Comparison of ENCODE assay signal across 13 mouse cellular contexts in genomic region chrX:168832343-168832742, GRCm38 (mm10). TPM values are rescaled to one million over a fixed set of nuclear protein-coding genes. Genes with fewer than 3 reads are reported as not detected.
DNase-seq lines count a peak whose midpoint lies in the region; ATAC-seq and TF ChIP-seq lines count a peak whose summit lies in the region.
"Had no signal": no experiment of that assay in that cellular context is flagged by ENCODE, and none has a peak within 500 bp of the region (broad histone marks: within the 10 kb centered on the region; RNA-seq: fewer than 3 reads in every experiment).

No protein-coding gene starts in this region.

- no peaks in the 10 kb centered on the region for H3K36me3 ChIP-seq in heart, embryonic 15.5 days
- no peaks in the 10 kb centered on the region for H3K36me3 ChIP-seq in myocyte (ENCODE audit: control insufficient read depth, insufficient read depth)
- H3K36me3 ChIP-seq: G1E; limb, embryonic 13.5 days had no signal

- DNase-seq in adrenal gland, postnatal 10 days = peak; percentile 2
- no peak for DNase-seq in adrenal gland, postnatal 4 days (ENCODE audit: low spot score in 2 of 2)
- peak; percentile 2 for DNase-seq in ovary, adult 18-20 months (ENCODE audit: low spot score)
- no peak for DNase-seq in ovary, postnatal 10 days (ENCODE audit: low spot score)
- DNase-seq in layer of hippocampus, adult 18-20 months (ENCODE audit: low spot score in 2 of 2) = no peak
- DNase-seq: cerebellum, adult 18-20 months; thymus, adult 18-20 months had no signal

- peak overlapping the region; percentile 67 for H3K27ac ChIP-seq in heart, embryonic 15.5 days
- H3K27ac ChIP-seq: hindbrain, postnatal 0 days; limb, embryonic 13.5 days had no signal

- no peaks in the 10 kb centered on the region for H3K27me3 ChIP-seq in heart, embryonic 15.5 days
- H3K27me3 ChIP-seq in myocyte (ENCODE audit: control insufficient read depth, insufficient read depth, insufficient read length) = no peaks in the 10 kb centered on the region

- H3K4me1 ChIP-seq in heart, embryonic 15.5 days (replicated peaks) = no peaks in the 10 kb centered on the region
- H3K4me1 ChIP-seq: limb, embryonic 13.5 days had no signal

- H3K4me2 ChIP-seq in heart, embryonic 15.5 days = no peak overlapping the region
- H3K4me2 ChIP-seq in myocyte (ENCODE audit: low read depth) = peak overlapping the region; percentile 18
- H3K4me2 ChIP-seq: limb, embryonic 13.5 days had no signal

- TF ChIP-seq POLR2A in myocyte (IDR thresholded peaks at IDR 0.05; ENCODE audit: insufficient read length, low read depth) = no peak

- WGBS in heart, embryonic 15.5 days = 38% methylated on average over 5 of the region's 5 CpGs

- no peak for ATAC-seq in heart, embryonic 15.5 days (replicated peaks; ENCODE audit: insufficient number of reproducible peaks, insufficient read depth, low FRiP score, low read depth)
- no peak for ATAC-seq in CD4-positive, CD25-positive, alpha-beta regulatory T cell, adult 4 months
- ATAC-seq: hindbrain, postnatal 0 days had no signal

- no peaks in the 10 kb centered on the region for H3K9me3 ChIP-seq in heart, embryonic 15.5 days (replicated peaks)
- H3K9me3 ChIP-seq: G1E; limb, embryonic 13.5 days had no signal

- H3ac ChIP-seq in myocyte (ENCODE audit: control insufficient read depth, insufficient read length) = no peak overlapping the region

- H3K79me2 ChIP-seq in myocyte (ENCODE audit: control insufficient read depth, insufficient read depth) = no peaks in the 10 kb centered on the region

- H3K4me3 ChIP-seq in heart, embryonic 15.5 days = no peak overlapping the region
- no peak overlapping the region for H3K4me3 ChIP-seq in myocyte
- H3K4me3 ChIP-seq: limb, embryonic 13.5 days had no signal

- H3K9ac ChIP-seq in heart, embryonic 15.5 days = no peak overlapping the region
- H3K9ac ChIP-seq: limb, embryonic 13.5 days had no signal

TF ChIP-seq in myocyte, 11 proteins besides CTCF, POLR2A, EP300 and RAD21:
- TF ChIP-seq POLR2AphosphoS2 (IDR thresholded peaks at IDR 0.05; ENCODE audit: insufficient read length, low read depth) (no peak), SRF (IDR thresholded peaks at IDR 0.05; ENCODE audit: control insufficient read depth, insufficient read length, low read depth) (no peak), E2F4 (IDR thresholded peaks at IDR 0.05; ENCODE audit: insufficient read depth) (no peak)

RNA-seq across cellular contexts. Expression of gene Arhgap6, which starts 37.4 kb away (rescaled TPM):
- 1 to 10 TPM; 2.6 to 2.8 TPM for total RNA-seq in adrenal gland, postnatal 10 days (2021)
- 1 to 10 TPM; 2.0 to 2.2 TPM for total RNA-seq in adrenal gland, postnatal 4 days (2021)
- polyA plus RNA-seq in heart, embryonic 15.5 days (2015; fragmentation: Nextera tagmentation; extraction: Ambion mirVana) = 6.5 and 6.6 TPM in 2 replicates
- 0.40 TPM for polyA plus RNA-seq in myocyte (2012; fragmentation: generic; extraction: Trizol)
- 1 to 10 TPM; 3.0 to 4.1 TPM for total RNA-seq in layer of hippocampus, adult 18-20 months (2021)
- polyA plus RNA-seq in CD4-positive, CD25-positive, alpha-beta regulatory T cell, adult 4 months (2017; shearing (Covaris generic)) = under 1 TPM in 1 of 2 experiments, not detected in 1; 0.29 TPM

Comparison
In these comparisons a context has a peak if more than half of its experiments do, and no peak if none do; other contexts are left out.
1. DNase-seq: peak in adrenal gland, postnatal 10 days (single experiment) and ovary, adult 18-20 months (single experiment); none in adrenal gland, postnatal 4 days (0 of 2), ovary, postnatal 10 days (single experiment) and layer of hippocampus, adult 18-20 months (0 of 2).